Mouse (Mus musculus): Measurements from ENCODE around the gene Rab2b.

Gene Rab2b

DNA sequence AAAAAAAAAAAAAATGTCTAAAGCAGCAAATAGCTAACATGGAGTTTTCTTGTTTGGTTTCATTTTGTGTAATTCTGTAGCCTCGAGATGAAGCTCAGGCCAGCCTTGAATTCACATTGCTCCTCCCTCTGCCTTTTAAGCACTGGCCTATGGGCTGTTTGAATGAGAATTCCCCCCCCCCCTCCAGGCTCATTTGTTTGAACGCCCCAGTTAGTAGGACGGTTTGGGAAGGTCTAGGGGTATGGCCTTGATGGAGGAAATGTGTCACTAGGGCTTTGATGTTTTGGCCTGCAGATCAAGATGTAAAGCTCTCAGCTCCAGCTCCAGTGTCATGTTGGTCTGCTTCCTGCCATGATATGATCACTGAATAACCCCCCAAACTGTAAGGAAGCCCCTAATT lies 6.6 kb downstream of the Rab2b start:
- no peak for DNase-seq

DNA sequence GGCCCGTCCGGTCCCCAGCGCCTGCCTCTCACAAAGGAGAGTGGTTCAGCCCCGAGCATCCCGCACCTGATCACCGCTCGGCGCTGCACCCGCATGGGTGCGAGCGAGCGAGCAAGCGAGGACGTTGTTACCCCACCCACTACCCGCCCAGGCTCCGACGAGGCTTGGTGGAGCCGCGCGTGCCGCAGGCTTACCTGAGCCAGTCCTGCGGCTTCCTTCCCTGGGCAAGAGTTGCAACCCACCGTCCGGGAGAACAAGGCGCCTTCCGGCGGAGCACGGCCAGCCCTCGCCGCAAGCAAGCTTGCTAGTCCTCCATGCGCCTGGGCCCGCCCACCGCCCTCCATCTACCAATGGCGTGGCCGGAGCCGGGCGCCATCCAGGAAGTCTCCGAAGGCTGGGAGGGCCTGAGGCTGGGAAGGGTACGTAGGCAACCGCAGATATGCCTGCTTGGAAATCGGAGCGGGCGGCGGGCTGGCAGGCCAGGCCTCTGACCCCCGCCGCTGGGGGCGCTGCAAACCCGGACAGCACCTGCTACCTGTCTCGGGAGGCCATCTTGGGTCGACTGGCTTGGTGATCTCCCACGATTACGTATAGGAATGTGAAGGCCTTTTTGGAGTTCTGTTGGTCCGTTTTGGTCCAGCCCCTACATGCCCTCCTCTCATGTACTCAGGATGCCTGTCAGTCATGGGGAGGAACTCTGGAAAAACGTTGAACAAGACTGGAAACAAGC lies 21.7 kb downstream of the Rab2b start, which contains the start of gene Chd8:
Gene Chd8 (minus strand): TSS at position 297 of the 730 bp plus-strand sequence.
- peak; percentile 98 to 99 for DNase-seq

DNA sequence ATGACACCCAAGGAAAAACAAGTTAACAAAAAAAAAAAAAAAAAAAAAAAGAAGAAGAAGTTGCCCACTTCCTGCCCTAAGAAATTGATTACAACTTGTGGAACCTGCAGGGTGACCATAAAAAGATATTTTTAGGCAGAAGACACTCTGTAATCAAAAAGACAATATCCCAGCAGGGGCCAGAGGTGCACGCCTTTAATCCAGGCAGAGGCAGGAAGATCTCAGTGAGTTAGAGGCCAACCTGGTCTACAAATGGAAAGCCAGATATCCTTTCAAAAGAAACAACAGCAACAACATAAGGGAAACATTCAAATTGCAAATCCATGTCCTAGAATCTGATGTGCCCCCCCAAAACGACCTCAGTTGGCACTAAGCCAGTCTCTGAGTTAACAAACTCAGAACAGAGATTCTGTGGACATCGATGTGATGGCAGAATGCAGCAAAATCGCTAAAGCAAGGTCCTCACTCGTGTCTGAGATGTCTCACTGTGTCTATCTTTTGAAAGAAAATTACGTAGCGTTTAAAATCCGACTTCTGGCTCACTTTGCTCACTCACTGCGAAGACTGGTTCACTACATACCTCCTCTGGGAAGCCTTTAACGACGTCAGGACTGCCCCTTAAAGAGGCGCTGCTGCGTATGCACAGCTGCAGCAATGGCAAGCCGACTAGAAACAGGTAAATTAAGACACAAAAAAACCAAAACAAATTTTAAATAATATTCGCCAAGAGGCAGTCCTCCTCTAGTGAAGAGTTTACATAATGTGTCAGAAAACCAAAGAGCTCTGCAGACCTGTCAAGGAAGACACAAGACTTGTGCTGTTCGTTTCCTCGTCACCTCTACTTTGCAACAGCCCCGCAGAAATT lies 22.8 kb downstream of the Rab2b start:
- peak in 1 of 2 experiments; percentile 19 for DNase-seq

DNA sequence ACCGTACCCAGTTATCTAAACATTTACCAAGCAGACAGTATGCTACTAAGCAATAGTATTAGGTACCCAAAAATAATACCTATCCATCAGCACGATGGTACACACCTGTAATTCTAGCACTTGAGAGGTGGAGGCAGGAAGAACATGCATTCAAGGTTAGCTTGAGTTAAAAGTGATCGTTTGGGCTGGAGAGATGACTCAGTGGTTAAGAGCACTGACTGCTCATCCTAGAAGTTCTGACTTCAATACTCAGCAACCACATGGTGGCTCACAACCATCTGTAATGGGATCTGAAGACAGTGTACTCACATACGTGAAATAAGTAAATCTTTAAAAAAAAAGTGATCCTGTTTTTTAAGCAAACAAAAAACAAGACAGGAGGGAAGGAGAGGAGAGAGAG lies 33.2 kb downstream of the Rab2b start:
- no peak for DNase-seq

DNA sequence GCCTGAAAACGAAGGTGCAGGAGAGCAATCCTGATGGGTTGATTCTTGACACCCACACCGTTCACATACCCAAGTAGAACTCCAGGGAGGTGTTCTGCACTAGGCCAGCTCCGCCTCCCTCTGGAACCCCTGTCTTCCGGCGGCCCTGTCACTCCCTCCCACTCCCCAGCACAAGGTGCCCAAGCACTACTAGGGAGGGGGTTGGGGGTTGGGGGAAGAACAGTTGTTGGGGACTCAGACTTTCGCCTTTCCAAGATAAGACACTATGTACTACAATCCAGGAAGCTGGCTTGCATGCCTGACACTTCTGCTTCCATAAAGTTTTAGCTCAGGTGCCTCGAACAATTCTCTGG lies 34.7 kb downstream of the Rab2b start:
- DNase-seq, result no peak

DNA sequence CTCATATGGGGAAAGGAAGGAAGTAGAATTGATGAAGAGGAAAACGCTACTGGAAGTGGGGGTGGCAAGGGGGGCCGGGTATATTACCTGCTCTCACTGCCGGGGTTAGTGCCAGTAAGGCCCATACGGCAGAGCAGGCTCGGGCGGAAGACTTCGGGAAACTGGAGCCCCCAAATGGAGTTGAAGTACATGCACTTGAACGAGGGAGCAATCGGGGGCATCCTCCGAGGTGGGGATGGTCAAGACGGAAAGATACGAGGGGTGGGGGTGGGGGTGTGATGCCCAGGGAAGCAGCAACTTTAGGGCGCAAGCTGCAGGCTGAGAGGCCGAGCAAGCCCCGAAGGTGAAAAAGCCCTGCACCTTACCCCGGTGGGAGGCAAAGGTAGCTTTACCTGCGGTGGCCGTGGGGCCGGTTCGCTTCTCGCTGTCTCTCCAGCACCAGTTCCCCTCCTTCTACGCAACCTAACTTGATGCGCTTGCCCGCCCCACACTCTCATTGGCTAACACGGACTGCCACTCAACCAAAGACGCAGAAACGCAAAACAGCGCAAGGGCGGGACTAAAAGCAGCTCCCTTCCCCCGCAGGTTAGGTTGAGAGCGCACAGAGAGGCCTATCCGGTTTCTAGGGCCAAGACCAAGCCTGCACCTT lies 35.2 kb downstream of the Rab2b start:
- DNase-seq, result peak; percentile 98 to 100

DNA sequence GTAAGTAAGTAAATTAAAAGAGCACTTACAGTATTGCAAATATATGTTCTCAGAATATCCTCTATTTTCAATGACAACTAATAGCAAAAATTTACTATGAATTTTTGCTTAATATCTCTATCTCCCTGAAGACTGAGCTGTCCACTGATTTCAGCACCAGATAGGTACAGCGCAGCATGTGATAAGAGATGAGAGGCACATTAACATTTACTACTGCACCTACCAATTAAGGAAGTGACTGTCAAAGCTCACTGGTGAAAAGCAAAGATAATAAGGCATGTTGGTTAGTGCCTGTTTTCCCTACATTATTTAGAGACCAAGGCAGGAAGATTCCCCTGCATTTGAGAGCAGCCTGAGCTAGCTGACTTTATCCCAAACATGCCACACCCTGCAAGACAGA lies 43.1 kb downstream of the Rab2b start:
- no peak for DNase-seq

DNA sequence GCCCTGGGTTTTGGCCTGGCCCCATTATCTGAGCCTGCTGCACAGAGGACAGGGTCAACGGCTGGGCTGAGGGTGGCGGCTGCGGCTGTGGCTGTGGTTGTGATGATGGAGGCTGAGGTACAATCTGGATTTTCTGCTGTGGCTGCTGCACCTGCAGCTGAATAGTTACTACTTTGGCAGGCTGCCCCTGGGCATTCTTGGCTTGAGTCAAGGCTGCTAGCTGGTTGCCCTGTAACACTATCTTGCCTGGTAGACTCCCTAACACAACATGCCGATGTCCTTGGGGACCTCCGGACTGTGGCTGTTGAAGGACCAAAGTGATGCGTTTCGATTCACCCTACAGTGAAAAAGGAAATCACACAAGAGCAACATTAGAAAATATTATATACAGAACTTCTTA lies 44.2 kb downstream of the Rab2b start:
- DNase-seq, result peak in 1 of 2 experiments; percentile 11

DNA sequence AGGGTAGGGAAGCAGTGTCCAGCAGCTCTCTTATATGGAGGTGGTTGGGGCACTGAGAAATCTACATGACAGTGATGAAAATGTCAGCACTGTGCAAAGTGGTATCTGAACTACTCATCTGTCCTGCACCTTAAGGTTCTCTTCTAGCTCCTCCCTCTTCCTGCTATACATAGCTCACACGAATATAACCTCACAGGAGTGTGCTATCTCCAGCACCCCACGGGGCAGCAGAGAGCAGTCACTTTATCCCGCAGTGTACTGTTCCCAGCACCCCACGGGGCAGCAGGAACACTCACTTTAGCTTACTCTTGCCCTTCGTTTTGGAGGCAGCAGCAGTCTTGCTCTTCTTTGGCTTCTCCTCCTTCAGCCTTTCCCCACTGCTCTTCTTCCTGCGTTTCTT lies 47.1 kb downstream of the Rab2b start:
- DNase-seq, result no peak

DNA sequence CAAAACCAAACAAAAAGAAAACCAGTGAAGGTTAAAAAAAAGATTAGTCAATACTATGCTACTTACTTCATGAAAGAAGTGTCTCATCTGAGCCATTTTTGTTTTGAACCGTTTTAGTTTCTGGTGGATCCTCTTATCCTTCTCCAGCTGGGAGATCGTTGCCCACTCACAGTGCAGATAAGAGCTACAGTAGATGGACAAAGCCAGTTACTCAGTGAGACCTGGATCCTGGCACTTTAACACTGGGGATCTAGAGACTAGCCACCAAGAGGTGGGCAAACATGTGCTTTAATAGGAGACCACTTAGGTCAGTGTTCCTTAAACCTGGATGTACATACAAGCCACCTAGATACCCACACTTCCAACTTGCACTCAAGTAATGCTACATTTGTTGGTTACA lies 53.4 kb downstream of the Rab2b start:
- DNase-seq, result no peak

DNA sequence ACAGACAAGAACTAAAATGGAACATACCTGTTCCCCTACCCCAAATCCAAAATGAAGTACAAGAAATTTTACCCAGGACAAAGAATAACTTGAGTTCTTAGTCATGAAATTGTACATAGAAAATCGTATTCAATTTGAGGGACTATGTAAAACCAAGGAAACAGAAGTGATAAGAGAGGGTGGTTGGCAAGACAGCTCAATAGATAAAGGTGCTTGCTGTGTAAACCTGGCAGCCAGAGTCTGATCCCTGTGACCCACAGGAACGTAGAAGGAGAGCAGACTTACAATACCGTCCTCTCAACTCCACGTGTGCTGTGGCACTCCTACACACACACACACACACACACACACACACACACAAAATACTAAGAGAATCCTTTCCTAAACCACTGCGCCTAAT lies 62.1 kb downstream of the Rab2b start:
- DNase-seq, result no peak

Data from cerebellum, adult 18-20 months (tissue).